Mouse (Mus musculus): Measurements from ENCODE around the gene Socs2. TPM values are rescaled to one million over a fixed set of nuclear protein-coding genes. Genes with fewer than 3 reads are reported as not detected.

Socs2 gene
- polyA plus RNA-seq, 1 experiment: 23.7 TPM

GRCm38 (mm10) chr10:95361260-95361841, 55.6 kb downstream of the Socs2 start:
- H3K4me1 ChIP-seq (ENCODE audit: control insufficient read depth, insufficient read depth, low read length): no peaks in the 10 kb centered on the region
- H3K27ac ChIP-seq (ENCODE audit: insufficient read depth, low read length): no peak overlapping the region
- TF ChIP-seq POLR2A (IDR thresholded peaks at IDR 0.05; ENCODE audit: extremely low read depth, insufficient read depth, low read length) (no peak), CTCF (IDR thresholded peaks at IDR 0.05; ENCODE audit: extremely low read depth, insufficient read depth, low read length) (no peak)
- no peak overlapping the region for H3K4me3 ChIP-seq (ENCODE audit: insufficient read depth, low read length)

DNA sequence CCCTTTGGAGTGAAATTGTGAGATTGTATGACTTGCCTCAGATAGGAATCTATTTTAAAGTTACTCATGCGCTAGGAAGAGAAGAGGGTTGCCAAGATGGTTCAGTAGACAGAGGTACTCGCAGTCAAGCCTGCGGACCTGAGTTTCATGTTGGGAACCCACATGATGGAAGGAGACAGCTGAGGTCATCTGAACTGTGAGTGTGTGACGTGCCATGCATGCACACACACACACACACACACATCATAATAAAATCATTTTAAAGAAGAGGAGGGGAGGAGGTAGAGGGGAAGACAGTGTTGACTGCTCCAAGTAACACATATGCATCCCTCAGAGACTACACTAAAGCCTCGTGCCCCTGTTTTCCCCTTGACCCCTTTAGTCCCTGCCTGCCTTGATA, 56.9 kb downstream of the Socs2 start:
- Histone ChIP-seq H3K4me3 (ENCODE audit: insufficient read depth, low read length) (no peak overlapping the region), H3K4me1 (ENCODE audit: control insufficient read depth, insufficient read depth, low read length) (no peaks in the 10 kb centered on the region), H3K27ac (ENCODE audit: insufficient read depth, low read length) (no peak overlapping the region)
- TF ChIP-seq POLR2A (IDR thresholded peaks at IDR 0.05; ENCODE audit: extremely low read depth, insufficient read depth, low read length): no peak

- Histone ChIP-seq H3K27ac (ENCODE audit: insufficient read depth, low read length) (no peak overlapping the region), H3K4me1 (ENCODE audit: control insufficient read depth, insufficient read depth, low read length) (no peaks in the 10 kb centered on the region), H3K4me3 (ENCODE audit: insufficient read depth, low read length) (no peak overlapping the region)
- TF ChIP-seq POLR2A (IDR thresholded peaks at IDR 0.05; ENCODE audit: extremely low read depth, insufficient read depth, low read length): no peak
- TF ChIP-seq CTCF (IDR thresholded peaks at IDR 0.05; ENCODE audit: extremely low read depth, insufficient read depth, low read length): no peak
Observed at GRCm38 (mm10) chr10:95357721-95358120, 59.3 kb downstream of the Socs2 start.

GRCm38 (mm10) chr10:95356711-95357110, 60.3 kb downstream of the Socs2 start:
- TF ChIP-seq CTCF (IDR thresholded peaks at IDR 0.05; ENCODE audit: extremely low read depth, insufficient read depth, low read length): no peak
- TF ChIP-seq POLR2A (IDR thresholded peaks at IDR 0.05; ENCODE audit: extremely low read depth, insufficient read depth, low read length): no peak
- no peak overlapping the region for H3K27ac ChIP-seq (ENCODE audit: insufficient read depth, low read length)
- no peaks in the 10 kb centered on the region for H3K4me1 ChIP-seq (ENCODE audit: control insufficient read depth, insufficient read depth, low read length)
- no peak overlapping the region for H3K4me3 ChIP-seq (ENCODE audit: insufficient read depth, low read length)

DNA sequence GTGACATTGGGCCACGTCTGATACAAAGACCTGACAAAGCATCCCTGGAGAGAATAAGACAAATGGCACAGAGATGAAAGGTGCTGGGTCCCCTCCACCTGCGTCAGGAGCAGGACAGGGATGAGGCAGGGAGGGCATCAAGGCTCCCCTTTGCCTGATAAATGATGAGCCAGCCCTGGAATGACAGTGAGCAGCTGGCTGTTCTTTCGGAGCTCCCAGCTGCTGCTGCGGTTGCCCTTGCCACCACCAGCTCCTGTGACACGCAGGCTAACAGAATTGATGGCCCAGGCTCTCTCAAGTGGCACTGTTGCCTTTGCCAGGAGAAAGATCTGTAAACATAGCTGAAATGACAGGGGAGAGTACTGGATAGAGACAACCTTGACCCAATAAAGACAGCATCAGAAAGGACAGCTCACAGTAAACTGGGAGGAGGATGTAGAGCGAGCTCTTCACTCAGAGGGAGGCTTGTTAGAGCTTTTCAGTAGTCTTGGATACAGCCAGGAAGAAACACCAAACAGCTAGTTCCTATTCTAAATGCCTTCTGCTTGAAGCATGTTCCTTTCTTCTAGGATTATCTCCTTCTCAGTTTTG, 61.2 kb downstream of the Socs2 start:
- TF ChIP-seq CTCF (IDR thresholded peaks at IDR 0.05; ENCODE audit: extremely low read depth, insufficient read depth, low read length) (no peak), POLR2A (IDR thresholded peaks at IDR 0.05; ENCODE audit: extremely low read depth, insufficient read depth, low read length) (no peak)
- H3K27ac ChIP-seq (ENCODE audit: insufficient read depth, low read length): no peak overlapping the region
- no peak overlapping the region for H3K4me3 ChIP-seq (ENCODE audit: insufficient read depth, low read length)
- no peaks in the 10 kb centered on the region for H3K4me1 ChIP-seq (ENCODE audit: control insufficient read depth, insufficient read depth, low read length)

- Histone ChIP-seq H3K27ac (ENCODE audit: insufficient read depth, low read length) (no peak overlapping the region), H3K4me3 (ENCODE audit: insufficient read depth, low read length) (no peak overlapping the region), H3K4me1 (ENCODE audit: control insufficient read depth, insufficient read depth, low read length) (no peaks in the 10 kb centered on the region)
- TF ChIP-seq CTCF (IDR thresholded peaks at IDR 0.05; ENCODE audit: extremely low read depth, insufficient read depth, low read length) (no peak), POLR2A (IDR thresholded peaks at IDR 0.05; ENCODE audit: extremely low read depth, insufficient read depth, low read length) (no peak)
Observed at GRCm38 (mm10) chr10:95354673-95355072, 62.3 kb downstream of the Socs2 start.

DNA sequence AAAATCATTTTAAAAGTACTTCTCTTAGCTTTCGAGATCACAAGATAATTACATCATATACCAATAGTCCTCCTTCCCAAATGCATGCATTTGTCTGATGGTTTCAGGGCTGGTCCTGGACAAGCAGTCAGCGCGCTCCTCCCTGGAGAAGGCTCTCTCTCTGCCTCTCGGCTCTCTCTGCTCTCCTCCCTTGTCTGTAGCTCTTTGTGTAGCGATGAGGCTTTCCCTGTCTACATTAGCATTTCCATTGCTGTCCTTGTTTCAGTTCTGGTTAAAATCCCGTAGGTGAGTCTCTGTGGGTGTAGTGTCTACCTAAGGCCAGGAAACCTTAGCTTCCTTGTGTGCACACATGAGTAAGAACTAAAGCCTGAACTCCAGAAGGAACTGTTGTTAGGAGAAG, 62.9 kb downstream of the Socs2 start:
- H3K27ac ChIP-seq (ENCODE audit: insufficient read depth, low read length): no peak overlapping the region
- TF ChIP-seq CTCF (IDR thresholded peaks at IDR 0.05; ENCODE audit: extremely low read depth, insufficient read depth, low read length) (no peak), POLR2A (IDR thresholded peaks at IDR 0.05; ENCODE audit: extremely low read depth, insufficient read depth, low read length) (no peak)
- H3K4me3 ChIP-seq (ENCODE audit: insufficient read depth, low read length): no peak overlapping the region
- H3K4me1 ChIP-seq (ENCODE audit: control insufficient read depth, insufficient read depth, low read length): no peaks in the 10 kb centered on the region

DNA sequence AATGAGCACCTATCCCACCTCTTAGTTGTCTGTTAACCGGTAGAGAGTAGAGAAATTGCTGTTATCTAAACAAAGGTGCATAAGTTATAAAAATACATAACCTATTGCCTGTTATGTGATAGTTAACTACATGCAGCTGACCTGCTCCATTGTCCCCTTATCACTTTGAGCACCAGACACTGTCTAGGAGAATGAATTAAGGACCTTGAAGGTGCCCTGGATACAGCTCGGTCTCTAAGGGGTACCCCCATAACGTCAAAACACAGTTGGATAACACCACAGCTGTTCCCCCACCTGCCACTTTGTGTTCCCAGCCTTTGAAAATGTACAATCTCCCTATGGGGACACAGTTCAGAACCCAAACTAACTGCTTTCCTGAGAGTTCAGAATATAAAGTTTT, 68.5 kb downstream of the Socs2 start:
- H3K4me3 ChIP-seq (ENCODE audit: insufficient read depth, low read length): no peak overlapping the region
- no peaks in the 10 kb centered on the region for H3K4me1 ChIP-seq (ENCODE audit: control insufficient read depth, insufficient read depth, low read length)
- no peak overlapping the region for H3K27ac ChIP-seq (ENCODE audit: insufficient read depth, low read length)
- TF ChIP-seq POLR2A (IDR thresholded peaks at IDR 0.05; ENCODE audit: extremely low read depth, insufficient read depth, low read length) (no peak), CTCF (IDR thresholded peaks at IDR 0.05; ENCODE audit: extremely low read depth, insufficient read depth, low read length) (no peak)

DNA sequence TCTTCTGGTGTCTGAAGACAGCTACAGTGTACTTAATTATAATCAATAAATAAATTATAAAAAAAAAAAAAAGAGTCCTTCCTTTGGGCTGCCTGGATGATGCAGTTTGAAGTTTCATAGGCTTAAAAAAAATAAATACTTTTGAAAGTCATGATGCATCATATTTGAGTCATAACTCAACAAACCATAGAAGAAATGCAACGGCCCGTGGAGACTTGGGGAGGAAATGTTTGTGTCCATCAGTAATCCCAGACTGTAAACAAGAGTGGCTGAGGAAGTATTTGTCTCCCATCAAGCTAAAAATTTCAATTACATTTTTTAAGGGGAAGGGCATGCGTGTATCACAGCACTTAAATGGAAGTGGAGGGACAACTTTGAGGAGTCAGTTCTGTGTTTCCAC, 69.2 kb downstream of the Socs2 start:
- TF ChIP-seq POLR2A (IDR thresholded peaks at IDR 0.05; ENCODE audit: extremely low read depth, insufficient read depth, low read length): no peak
- no peak for TF ChIP-seq CTCF (IDR thresholded peaks at IDR 0.05; ENCODE audit: extremely low read depth, insufficient read depth, low read length)
- Histone ChIP-seq H3K27ac (ENCODE audit: insufficient read depth, low read length) (no peak overlapping the region), H3K4me1 (ENCODE audit: control insufficient read depth, insufficient read depth, low read length) (no peaks in the 10 kb centered on the region), H3K4me3 (ENCODE audit: insufficient read depth, low read length) (no peak overlapping the region)

- no peaks in the 10 kb centered on the region for H3K4me1 ChIP-seq (ENCODE audit: control insufficient read depth, insufficient read depth, low read length)
- H3K4me3 ChIP-seq (ENCODE audit: insufficient read depth, low read length): no peak overlapping the region
- no peak for TF ChIP-seq CTCF (IDR thresholded peaks at IDR 0.05; ENCODE audit: extremely low read depth, insufficient read depth, low read length)
- TF ChIP-seq POLR2A (IDR thresholded peaks at IDR 0.05; ENCODE audit: extremely low read depth, insufficient read depth, low read length): no peak
- H3K27ac ChIP-seq (ENCODE audit: insufficient read depth, low read length): no peak overlapping the region
Observed at GRCm38 (mm10) chr10:95342833-95343590, 74.0 kb downstream of the Socs2 start.
